Mouse (Mus musculus): Measurements from ENCODE around the gene Pno1. TPM values are rescaled to one million over a fixed set of nuclear protein-coding genes. Genes with fewer than 3 reads are reported as not detected.
"Not testable (repeated sequence)": the region's sequence is repeated elsewhere in the genome, so short reads cannot be mapped to it uniquely, and the experiment has no call there.

Pno1 gene
- 78.7 and 81.2 TPM in 2 replicates for polyA plus RNA-seq (2016; fragmentation: Nextera tagmentation; extraction: Ambion mirVana)

GRCm38 (mm10) chr11:17211258-17212140 is at the start of gene Pno1:
Pno1 (minus strand) TSS chr11:17211568.
- H3K4me3 ChIP-seq: peak within 1 kb of the TSS; percentile 94
- peaks cover 35% of the 10 kb centered on the region for H3K4me1 ChIP-seq
- H3K9me3 ChIP-seq (replicated peaks): no peaks in the 10 kb centered on the region
- peak within 1 kb of the TSS; percentile 80 for H3K27ac ChIP-seq
- peak within 1 kb of the TSS; percentile 84 for H3K9ac ChIP-seq
- peak; percentile 97 for ATAC-seq
- under 1% methylated on average over 65 of the region's 65 CpGs for WGBS (ENCODE audit: insufficient replicate concordance)
- H3K4me2 ChIP-seq: peak within 1 kb of the TSS; percentile 87
- peaks cover 30% of the 10 kb centered on the region for H3K36me3 ChIP-seq
- H3K27me3 ChIP-seq (replicated peaks): no peaks in the 10 kb centered on the region

GRCm38 (mm10) chr11:17257861-17258260 is 46.5 kb upstream of the Pno1 start:
- Histone ChIP-seq H3K36me3 (peaks cover 5% of the 10 kb centered on the region), H3K27me3 (replicated peaks) (no peaks in the 10 kb centered on the region), H3K27ac (peak overlapping the region; percentile 90), H3K9me3 (replicated peaks) (no peaks in the 10 kb centered on the region), H3K4me1 (peaks cover 21% of the 10 kb centered on the region), H3K4me3 (peak overlapping the region; percentile 85), H3K4me2 (peak overlapping the region; percentile 74), H3K9ac (peak overlapping the region; percentile 89)
- ATAC-seq: peak; percentile 38
- WGBS (ENCODE audit: insufficient replicate concordance): 2% methylated on average over 17 of the region's 17 CpGs

DNA sequence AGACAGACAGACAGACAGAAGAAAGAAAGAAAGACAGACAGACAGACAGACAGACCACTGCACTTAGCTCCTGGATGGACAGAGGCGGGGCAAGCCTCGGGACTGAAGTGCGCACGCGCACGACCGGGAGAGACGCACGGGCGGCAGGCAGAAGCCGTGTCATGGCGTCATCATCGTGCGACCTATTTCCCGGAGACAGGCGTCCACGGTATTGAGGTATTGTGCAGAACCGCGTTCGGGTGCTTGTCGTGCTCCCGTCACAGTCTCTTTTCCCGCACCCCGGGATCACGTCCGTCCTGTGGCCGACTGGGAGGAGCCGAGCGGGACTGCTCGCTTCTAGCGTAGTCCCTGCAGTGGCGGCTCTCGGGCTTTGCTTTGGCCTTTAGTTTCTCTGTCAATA is 46.1 kb upstream of the Pno1 start, which contains the start of gene C1d:
C1d (plus strand) TSS at position 137 of the 400 bp plus-strand sequence.
- ATAC-seq: peak; percentile 95
- Histone ChIP-seq H3K27me3 (replicated peaks) (no peaks in the 10 kb centered on the region), H3K9me3 (replicated peaks) (no peaks in the 10 kb centered on the region), H3K4me3 (peak within 1 kb of the TSS; percentile 85), H3K9ac (peak within 1 kb of the TSS; percentile 89), H3K27ac (peak within 1 kb of the TSS; percentile 90), H3K4me2 (peak within 1 kb of the TSS; percentile 74), H3K4me1 (peaks cover 21% of the 10 kb centered on the region), H3K36me3 (peaks cover 1% of the 10 kb centered on the region; the same call in 1 of the 2 replicates)
- under 1% methylated on average over 33 of the region's 33 CpGs for WGBS (ENCODE audit: insufficient replicate concordance)

DNA sequence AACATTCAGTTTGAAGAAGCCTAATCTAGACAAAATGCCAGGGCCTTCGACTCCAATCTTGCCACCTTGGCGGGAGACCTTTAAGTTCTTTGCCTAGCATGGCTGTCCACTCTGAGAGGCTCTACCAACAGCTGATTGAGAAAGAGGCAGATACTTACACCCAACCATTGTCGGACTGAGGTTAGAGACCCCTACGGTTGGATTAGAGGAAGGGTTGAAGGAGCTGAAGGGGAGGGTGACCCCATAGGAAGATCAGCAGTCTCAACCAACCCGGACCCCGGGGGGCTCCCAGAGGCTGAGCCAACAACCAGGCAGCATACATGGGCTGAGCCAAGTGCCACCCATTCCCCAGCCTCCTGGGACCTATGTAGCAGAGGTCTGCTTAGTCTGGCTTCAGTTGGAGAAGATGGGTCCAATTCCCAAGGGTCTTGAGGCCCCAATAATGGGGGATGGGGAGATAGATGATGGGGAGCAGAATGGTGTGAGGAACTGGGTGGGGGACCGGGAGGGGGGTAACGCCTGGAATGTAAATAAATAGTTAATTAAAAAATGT is 45.5 kb upstream of the Pno1 start:
- Histone ChIP-seq H3K4me3 (peak overlapping the region; percentile 85), H3K9ac (peak overlapping the region; percentile 89), H3K27ac (no peak overlapping the region), H3K4me2 (peak overlapping the region; percentile 74), H3K4me1 (peaks cover 21% of the 10 kb centered on the region), H3K36me3 (no peaks in the 10 kb centered on the region), H3K27me3 (replicated peaks) (no peaks in the 10 kb centered on the region), H3K9me3 (replicated peaks) (no peaks in the 10 kb centered on the region)
- ATAC-seq: peak; percentile 56
- 50% methylated on average over 8 of the region's 8 CpGs for WGBS (ENCODE audit: insufficient replicate concordance)

DNA sequence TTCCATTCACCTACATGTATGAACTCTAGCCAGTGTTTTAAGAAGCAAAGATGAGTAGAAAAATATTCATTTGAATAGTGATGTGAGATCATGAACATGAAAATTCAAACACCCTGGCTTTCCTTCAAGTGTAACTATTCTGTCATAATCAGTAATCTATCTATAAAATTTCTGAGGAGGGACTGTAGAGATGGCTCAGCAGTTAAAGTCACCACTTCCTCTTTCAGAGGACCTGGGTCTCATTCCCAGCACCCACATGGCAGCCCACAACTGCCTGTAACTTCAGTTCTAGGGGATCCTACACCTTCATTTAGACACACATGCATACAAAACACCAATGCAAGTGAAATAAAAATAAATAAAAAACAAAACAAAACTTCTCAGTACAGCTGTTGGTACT is 37.3 kb upstream of the Pno1 start:
- H3K27ac ChIP-seq: no peak overlapping the region
- no peaks in the 10 kb centered on the region for H3K27me3 ChIP-seq (replicated peaks)
- H3K9me3 ChIP-seq (replicated peaks): no peaks in the 10 kb centered on the region
- no peaks in the 10 kb centered on the region for H3K4me1 ChIP-seq
- ATAC-seq: no peak
- no peak overlapping the region for H3K4me2 ChIP-seq
- H3K4me3 ChIP-seq: no peak overlapping the region
- no peak overlapping the region for H3K9ac ChIP-seq
- no peaks in the 10 kb centered on the region for H3K36me3 ChIP-seq

GRCm38 (mm10) chr11:17238598-17238997 is 27.2 kb upstream of the Pno1 start:
- not testable (repeated sequence) for H3K9me3 ChIP-seq (replicated peaks); H3K27ac ChIP-seq; ATAC-seq; H3K9ac ChIP-seq; H3K4me2 ChIP-seq; H3K27me3 ChIP-seq (replicated peaks); H3K4me3 ChIP-seq
- 82% methylated on average over 5 of the region's 5 CpGs for WGBS (ENCODE audit: insufficient replicate concordance)
- Histone ChIP-seq H3K36me3 (peaks cover 16% of the 10 kb centered on the region), H3K4me1 (peaks cover 28% of the 10 kb centered on the region)

GRCm38 (mm10) chr11:17236449-17237037 is 25.2 kb upstream of the Pno1 start:
- H3K36me3 ChIP-seq: peaks cover 35% of the 10 kb centered on the region
- ATAC-seq: peak; percentile 83

DNA sequence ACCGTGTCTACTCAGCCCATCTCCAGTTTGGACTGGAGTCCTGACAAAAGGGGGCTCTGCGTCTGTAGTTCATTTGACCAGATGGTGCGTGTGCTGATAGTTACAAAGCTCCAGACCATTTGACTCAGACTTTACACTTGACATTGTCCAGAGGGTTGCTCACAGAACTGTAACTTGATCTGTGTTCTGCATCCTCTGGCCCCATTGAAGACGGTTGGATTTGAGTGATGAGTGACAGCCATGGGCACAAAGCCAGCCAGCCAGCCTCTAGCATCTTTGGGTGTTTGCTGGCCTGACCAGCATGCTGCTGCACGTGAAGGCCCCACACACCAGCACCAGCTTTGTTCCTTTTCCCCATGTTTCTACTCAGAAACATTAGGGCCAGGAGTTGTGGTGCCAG is 21.4 kb upstream of the Pno1 start:
- peaks cover 20% of the 10 kb centered on the region for H3K4me1 ChIP-seq
- peaks cover 67% of the 10 kb centered on the region for H3K36me3 ChIP-seq
- no peak overlapping the region for H3K9ac ChIP-seq
- no peak overlapping the region for H3K4me2 ChIP-seq
- no peak for ATAC-seq
- 87% methylated on average over 5 of the region's 5 CpGs for WGBS (ENCODE audit: insufficient replicate concordance)
- no peaks in the 10 kb centered on the region for H3K27me3 ChIP-seq (replicated peaks)
- H3K27ac ChIP-seq: no peak overlapping the region
- no peak overlapping the region for H3K4me3 ChIP-seq
- no peaks in the 10 kb centered on the region for H3K9me3 ChIP-seq (replicated peaks)

More at GRCm38 (mm10) chr11:17236449-17237037, 25.2 kb upstream of the Pno1 start:
- Histone ChIP-seq H3K9ac (no peak overlapping the region), H3K27me3 (replicated peaks) (no peaks in the 10 kb centered on the region), H3K4me2 (no peak overlapping the region), H3K27ac (no peak overlapping the region), H3K4me3 (no peak overlapping the region), H3K4me1 (peaks cover 28% of the 10 kb centered on the region), H3K9me3 (replicated peaks) (no peaks in the 10 kb centered on the region)
- WGBS (ENCODE audit: insufficient replicate concordance): 42% methylated on average over 5 of the region's 5 CpGs

- no peak for ATAC-seq
- H3K27me3 ChIP-seq (replicated peaks): no peaks in the 10 kb centered on the region
- peaks cover 54% of the 10 kb centered on the region for H3K36me3 ChIP-seq
- H3K4me3 ChIP-seq: no peak overlapping the region
- 87% methylated on average over 8 of the region's 8 CpGs for WGBS (ENCODE audit: insufficient replicate concordance)
- no peak overlapping the region for H3K4me2 ChIP-seq
- no peaks in the 10 kb centered on the region for H3K9me3 ChIP-seq (replicated peaks)
- H3K27ac ChIP-seq: no peak overlapping the region
- no peak overlapping the region for H3K9ac ChIP-seq
- H3K4me1 ChIP-seq: no peaks in the 10 kb centered on the region
Observed at GRCm38 (mm10) chr11:17221126-17221525, 9.8 kb upstream of the Pno1 start.

DNA sequence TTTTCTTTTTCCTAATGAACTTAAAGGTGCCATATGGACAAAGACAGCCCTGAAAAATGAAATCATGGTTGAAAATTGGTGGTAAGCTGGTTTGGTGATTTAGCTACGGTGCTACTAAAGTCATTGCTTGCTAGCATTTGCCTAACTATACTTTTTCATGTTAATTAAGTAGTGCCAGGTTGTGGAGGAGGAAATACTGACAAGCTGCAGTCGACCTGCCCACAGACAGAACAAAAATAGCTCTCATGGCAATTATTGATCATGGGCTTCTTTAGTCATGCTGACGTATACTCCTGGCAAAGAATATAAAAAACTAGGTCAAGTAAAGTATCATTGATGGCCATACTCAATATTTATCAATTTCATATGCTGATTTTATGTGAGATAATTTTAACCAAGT is 4.1 kb upstream of the Pno1 start:
- ATAC-seq: no peak
- Histone ChIP-seq H3K27me3 (replicated peaks) (no peaks in the 10 kb centered on the region), H3K9ac (no peak overlapping the region), H3K4me2 (no peak overlapping the region), H3K9me3 (replicated peaks) (no peaks in the 10 kb centered on the region), H3K4me1 (peaks cover 28% of the 10 kb centered on the region), H3K36me3 (peaks cover 13% of the 10 kb centered on the region), H3K27ac (no peak overlapping the region), H3K4me3 (no peak overlapping the region)
- 65% methylated on average over 3 of the region's 3 CpGs for whole genome bisulfite sequencing (ENCODE audit: insufficient replicate concordance)

DNA sequence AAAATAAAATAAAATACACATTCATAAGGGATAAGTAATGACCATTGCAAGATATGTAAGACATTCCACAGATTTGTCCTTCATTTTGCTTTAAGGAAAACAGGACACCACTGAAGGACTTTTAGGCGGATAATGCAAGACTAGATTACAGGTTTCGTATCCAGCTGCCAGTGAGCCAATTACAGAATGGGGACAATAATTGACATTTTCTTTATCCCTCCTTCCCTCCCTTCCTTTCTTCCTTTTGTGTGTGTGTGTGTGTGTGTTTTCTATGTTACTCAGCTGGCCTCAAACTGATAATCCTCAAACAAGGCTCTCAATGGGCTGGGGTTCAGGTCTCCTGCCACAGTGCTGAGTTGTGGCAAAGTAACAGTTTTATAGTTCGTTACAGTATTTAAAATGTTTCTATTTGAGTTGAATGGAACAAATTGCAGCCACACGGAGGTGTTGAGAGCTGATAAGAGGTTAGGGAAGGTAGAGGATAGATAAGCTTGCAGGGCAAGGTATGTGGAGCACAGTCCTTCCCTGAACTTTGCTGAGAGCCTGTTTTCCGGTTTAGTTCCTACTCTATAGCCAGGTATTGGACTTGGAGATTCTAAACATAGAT is 1.6 kb upstream of the Pno1 start:
- peak; percentile 25 for ATAC-seq
- Histone ChIP-seq H3K4me3 (peak overlapping the region; percentile 94), H3K27me3 (replicated peaks) (no peaks in the 10 kb centered on the region), H3K4me1 (peaks cover 35% of the 10 kb centered on the region), H3K36me3 (peaks cover 20% of the 10 kb centered on the region), H3K9ac (peak overlapping the region; percentile 84), H3K4me2 (peak overlapping the region; percentile 87), H3K27ac (peak overlapping the region; percentile 80), H3K9me3 (replicated peaks) (no peaks in the 10 kb centered on the region)
- WGBS (ENCODE audit: insufficient replicate concordance): 31% methylated on average over 5 of the region's 5 CpGs

DNA sequence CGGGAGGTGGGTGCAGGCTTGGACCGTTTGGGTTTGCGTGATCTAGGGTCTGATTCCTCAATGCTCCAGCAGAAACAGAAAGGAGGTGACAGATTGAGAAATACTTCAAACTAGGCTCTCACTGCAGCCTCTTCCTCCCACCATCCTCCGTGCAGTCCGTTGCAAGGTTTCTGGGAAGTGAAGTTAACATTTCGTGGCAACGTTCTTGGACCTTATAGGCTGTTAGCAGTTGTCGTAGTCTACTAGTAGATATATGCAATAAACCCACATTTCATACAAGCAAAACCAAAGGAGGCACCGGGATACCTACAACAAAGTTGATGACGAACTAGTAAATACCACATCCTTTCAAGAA is 750 bp upstream of the Pno1 start:
- peak overlapping the region; percentile 84 for H3K9ac ChIP-seq
- H3K9me3 ChIP-seq (replicated peaks): no peaks in the 10 kb centered on the region
- H3K36me3 ChIP-seq: peaks cover 27% of the 10 kb centered on the region
- H3K4me1 ChIP-seq: peaks cover 35% of the 10 kb centered on the region
- peak overlapping the region; percentile 80 for H3K27ac ChIP-seq
- ATAC-seq: no peak; the same call in 1 of the 2 replicates
- WGBS (ENCODE audit: insufficient replicate concordance): under 1% methylated on average over 10 of the region's 10 CpGs
- no peaks in the 10 kb centered on the region for H3K27me3 ChIP-seq (replicated peaks)
- H3K4me2 ChIP-seq: peak overlapping the region; percentile 87
- H3K4me3 ChIP-seq: peak overlapping the region; percentile 94
